Mouse (Mus musculus) G1E (cell line): ENCODE results near the gene Cga.

Experiments used
- CTCF ChIP-seq: IDR thresholded peaks from 2 replicates; pipeline ENCODE4 v1.5.1; 2012; ENCODE audit warnings: low read depth, low read length, inconsistent platforms, mixed read lengths
- GATA1 ChIP-seq: IDR thresholded peaks from 2 replicates; pipeline ENCODE4 v1.6.1; 2012; ENCODE audit warnings: borderline replicate concordance, low read length, inconsistent platforms, mixed read lengths
- GATA2 ChIP-seq: IDR thresholded peaks from 2 replicates; pipeline ENCODE4 v1.6.1; 2012; ENCODE audit warnings: low read depth, low read length, inconsistent platforms, borderline replicate concordance
- POLR2AphosphoS5 ChIP-seq: IDR thresholded peaks from 2 replicates; pipeline ENCODE4 v1.6.1; 2012; ENCODE audit warnings: low read depth, low read length, inconsistent platforms; ENCODE audit not compliant: insufficient replicate concordance
- TAL1 ChIP-seq: conservative IDR thresholded peaks from 2 replicates; pipeline ENCODE4 v1.6.1; 2012; ENCODE audit warnings: low read depth, low read length, inconsistent platforms, mixed read lengths

- TF ChIP-seq CTCF: no peak
- no peak for TF ChIP-seq TAL1
- TF ChIP-seq GATA1: no peak
- no peak for TF ChIP-seq POLR2AphosphoS5
- TF ChIP-seq GATA2: no peak
Observed at GRCm38 (mm10) chr4:34861438-34861837, 32.1 kb upstream of the Cga start.
